Mouse (Mus musculus): ENCODE results near the gene Rims1. TPM values are rescaled to one million over a fixed set of nuclear protein-coding genes. Genes with fewer than 3 reads are reported as not detected.

Gene Rims1
- total RNA-seq, 2 experiments from 2014 or later: not detected

GRCm38 (mm10) chr1:22266491-22266890, 539.3 kb downstream of the Rims1 start:
- ATAC-seq (replicated peaks; ENCODE audit: low FRiP score, poor library complexity, severe bottlenecking): no peak

GRCm38 (mm10) chr1:22265528-22265927, 540.3 kb downstream of the Rims1 start:
- no peak for ATAC-seq (replicated peaks; ENCODE audit: low FRiP score, poor library complexity, severe bottlenecking)

- ATAC-seq (replicated peaks; ENCODE audit: low FRiP score, poor library complexity, severe bottlenecking): no peak
Measured at GRCm38 (mm10) chr1:22262169-22262950, 543.4 kb downstream of the Rims1 start.

- no peak for ATAC-seq (replicated peaks; ENCODE audit: low FRiP score, poor library complexity, severe bottlenecking)
Measured at GRCm38 (mm10) chr1:22261702-22262101, 544.1 kb downstream of the Rims1 start.

- no peak for ATAC-seq (replicated peaks; ENCODE audit: low FRiP score, poor library complexity, severe bottlenecking)
Measured at GRCm38 (mm10) chr1:22260291-22260690, 545.5 kb downstream of the Rims1 start.

- ATAC-seq (replicated peaks; ENCODE audit: low FRiP score, poor library complexity, severe bottlenecking): no peak
Measured at GRCm38 (mm10) chr1:22258356-22258755, 547.4 kb downstream of the Rims1 start.

- no peak for ATAC-seq (replicated peaks; ENCODE audit: low FRiP score, poor library complexity, severe bottlenecking)
Measured at GRCm38 (mm10) chr1:22254278-22254677, 551.5 kb downstream of the Rims1 start.

GRCm38 (mm10) chr1:22252873-22253272, 552.9 kb downstream of the Rims1 start:
- no peak for ATAC-seq (replicated peaks; ENCODE audit: low FRiP score, poor library complexity, severe bottlenecking)

- no peak for ATAC-seq (replicated peaks; ENCODE audit: low FRiP score, poor library complexity, severe bottlenecking)
Measured at GRCm38 (mm10) chr1:22248898-22249386, 556.9 kb downstream of the Rims1 start.

GRCm38 (mm10) chr1:22245748-22246147, 560.0 kb downstream of the Rims1 start:
- ATAC-seq (replicated peaks; ENCODE audit: low FRiP score, poor library complexity, severe bottlenecking): no peak

All from erythroid progenitor cell, adult 5-6 weeks (primary cell).